Mouse (Mus musculus) hindbrain, embryonic 11.5 days (tissue): ENCODE data around the gene Mrpl53. TPM values are rescaled to one million over a fixed set of nuclear protein-coding genes. Genes with fewer than 3 reads are reported as not detected.

Source experiments
- ATAC-seq: fragments of 200-750 bp; cut with Nextera tagmentation; 2 replicates; pipeline ENCODE4 v1.8.0; 2017; ENCODE audit warnings: mild to moderate bottlenecking, moderate TSS enrichment, moderate library complexity; ENCODE audit not compliant: low FRiP score
- DNase-seq: peaks from one replicate; pipeline ENCODE4 v3.0.0-alpha.2; 2015; ENCODE audit warnings: low spot score
- H3K27ac ChIP-seq: fragments of 300-500 bp; sonication (generic); 2 replicates; pipeline ENCODE4 v1.5.1; 2014; ENCODE audit warnings: mild to moderate bottlenecking, low read depth, low read length
- H3K27me3 ChIP-seq: fragments of 300-500 bp; sonication (generic); 2 replicates; pipeline ENCODE4 v1.6.1; 2014; ENCODE audit warnings: mild to moderate bottlenecking, low read length, moderate library complexity, mixed read lengths; ENCODE audit not compliant: control insufficient read depth, insufficient read depth
- H3K36me3 ChIP-seq: fragments of 300-500 bp; sonication (generic); 2 replicates; pipeline ENCODE4 v1.6.1; 2014; ENCODE audit warnings: mild to moderate bottlenecking, low read length, moderate library complexity, mixed read lengths; ENCODE audit not compliant: control insufficient read depth, insufficient read depth
- H3K4me1 ChIP-seq: fragments of 300-500 bp; sonication (generic); replicated peaks from 2 replicates; pipeline ENCODE4 v1.6.1; 2014; ENCODE audit warnings: low read length, mixed read lengths; ENCODE audit not compliant: control insufficient read depth, insufficient read depth
- H3K4me2 ChIP-seq: fragments of 300-500 bp; sonication (generic); replicated peaks from 2 replicates; pipeline ENCODE4 v1.6.1; 2014; ENCODE audit warnings: mild to moderate bottlenecking, low read depth, low read length
- H3K4me3 ChIP-seq: fragments of 300-500 bp; sonication (generic); 2 replicates; pipeline ENCODE4 v1.5.1; 2014; ENCODE audit warnings: low read depth, low read length
- H3K9ac ChIP-seq: fragments of 300-500 bp; sonication (generic); 2 replicates; pipeline ENCODE4 v1.6.1; 2014; ENCODE audit warnings: low read depth, low read length
- H3K9me3 ChIP-seq: fragments of 300-500 bp; sonication (generic); 2 replicates; pipeline ENCODE4 v1.6.1; 2016; ENCODE audit warnings: low read length; ENCODE audit not compliant: control insufficient read depth
- WGBS: fragments of 180-500 bp; shearing (Covaris S2); extraction: QIAGEN DNeasy Blood & Tissue Kit; methylation state at CpG from one replicate; pipeline ENCODE4 v1.1.7; 2014; 5-methylcytosine and 5-hydroxymethylcytosine counted together
- polyA plus RNA-seq: library from polyadenylated mRNA; unstranded; fragments of >200 nt; fragmentation: Nextera tagmentation; extraction: Ambion mirVana; gene quantifications from 2 replicates; pipeline ENCODE4 v1.2.1, GENCODE M21; 2014

The Mrpl53 gene
- polyA plus RNA-seq, 1 experiment from 2014 or later = 127 TPM

- 3% methylated on average over 41 of the region's 41 CpGs for WGBS
- Histone ChIP-seq H3K9ac (peak overlapping the region; percentile 46), H3K36me3 (0 out of 2 replicates have a peak, but pooled peaks cover 2% of the 10 kb centered on the region), H3K4me1 (peaks cover 11% of the 10 kb centered on the region), H3K4me2 (peak overlapping the region; percentile 59), H3K27ac (0 out of 2 replicates have a peak overlapping the region, but pooled peaks have one; percentile 20), H3K4me3 (peak overlapping the region; percentile 31), H3K27me3 (no peaks in the 10 kb centered on the region; the same call in 1 of the 2 replicates), H3K9me3 (no peaks in the 10 kb centered on the region)
- ATAC-seq (peak; percentile 6; the same call in 1 of the 2 replicates), DNase-seq (peak; percentile 41)
Observed at GRCm38 (mm10) chr6:83142211-83142731, 33.4 kb downstream of the Mrpl53 start.

GRCm38 (mm10) chr6:83142886-83143285, 34.0 kb downstream of the Mrpl53 start:
- peaks cover 11% of the 10 kb centered on the region for H3K4me1 ChIP-seq

GRCm38 (mm10) chr6:83145209-83145608, 36.4 kb downstream of the Mrpl53 start:
- Histone ChIP-seq H3K9ac (no peak overlapping the region), H3K4me3 (no peak overlapping the region), H3K27me3 (no peaks in the 10 kb centered on the region; the same call in 1 of the 2 replicates), H3K4me1 (peaks cover 8% of the 10 kb centered on the region), H3K36me3 (0 out of 2 replicates have a peak, but pooled peaks cover 2% of the 10 kb centered on the region), H3K9me3 (no peaks in the 10 kb centered on the region), H3K27ac (no peak overlapping the region), H3K4me2 (no peak overlapping the region)
- ATAC-seq (no peak), DNase-seq (no peak)
- WGBS = 89% methylated on average over 2 of the region's 2 CpGs

More at GRCm38 (mm10) chr6:83142886-83143285, 34.0 kb downstream of the Mrpl53 start:
- H3K27ac ChIP-seq = no peak overlapping the region
- no peak for DNase-seq
- no peaks in the 10 kb centered on the region for H3K9me3 ChIP-seq
- peak overlapping the region; percentile 59 for H3K4me2 ChIP-seq
- H3K27me3 ChIP-seq = no peaks in the 10 kb centered on the region; the same call in 1 of the 2 replicates
- no peak overlapping the region for H3K9ac ChIP-seq
- no peak overlapping the region for H3K4me3 ChIP-seq
- 0 out of 2 replicates have a peak, but pooled peaks cover 2% of the 10 kb centered on the region for H3K36me3 ChIP-seq
- 40% methylated on average over 11 of the region's 11 CpGs for WGBS
- ATAC-seq = no peak

- Histone ChIP-seq H3K4me1 (peaks cover 8% of the 10 kb centered on the region), H3K27me3 (no peaks in the 10 kb centered on the region; the same call in 1 of the 2 replicates), H3K9ac (no peak overlapping the region), H3K4me3 (no peak overlapping the region), H3K27ac (no peak overlapping the region), H3K9me3 (no peaks in the 10 kb centered on the region), H3K4me2 (no peak overlapping the region), H3K36me3 (0 out of 2 replicates have a peak, but pooled peaks cover 2% of the 10 kb centered on the region)
- DNase-seq (no peak), ATAC-seq (no peak)
- WGBS = 75% methylated on average over 9 of the region's 9 CpGs
Observed at GRCm38 (mm10) chr6:83145805-83146204, 37.0 kb downstream of the Mrpl53 start.

- Histone ChIP-seq H3K27me3 (no peaks in the 10 kb centered on the region), H3K4me3 (no peak overlapping the region), H3K36me3 (0 out of 2 replicates have a peak, but pooled peaks cover 2% of the 10 kb centered on the region), H3K4me2 (no peak overlapping the region), H3K27ac (no peak overlapping the region), H3K4me1 (peaks cover 5% of the 10 kb centered on the region), H3K9ac (no peak overlapping the region), H3K9me3 (no peaks in the 10 kb centered on the region)
- WGBS = 61% methylated on average over 7 of the region's 7 CpGs
- DNase-seq = no peak
- ATAC-seq = no peak
Observed at GRCm38 (mm10) chr6:83147280-83147679, 38.4 kb downstream of the Mrpl53 start.

- Histone ChIP-seq H3K9ac (no peak overlapping the region), H3K27ac (no peak overlapping the region), H3K4me2 (no peak overlapping the region), H3K27me3 (no peaks in the 10 kb centered on the region), H3K9me3 (no peaks in the 10 kb centered on the region), H3K4me1 (0 out of 2 replicates have a peak, but pooled peaks cover 8% of the 10 kb centered on the region), H3K36me3 (0 out of 2 replicates have a peak, but pooled peaks cover 2% of the 10 kb centered on the region), H3K4me3 (no peak overlapping the region)
- ATAC-seq = no peak
- no peak for DNase-seq
- WGBS = 24% methylated on average over 8 of the region's 8 CpGs
Observed at GRCm38 (mm10) chr6:83151721-83152120, 42.9 kb downstream of the Mrpl53 start.

GRCm38 (mm10) chr6:83153038-83153437, 44.2 kb downstream of the Mrpl53 start:
- H3K27me3 ChIP-seq = no peaks in the 10 kb centered on the region
- 92% methylated on average over 12 of the region's 12 CpGs for WGBS
- DNase-seq (no peak), ATAC-seq (no peak)
- no peak overlapping the region for H3K27ac ChIP-seq
- no peaks in the 10 kb centered on the region for H3K9me3 ChIP-seq
- H3K36me3 ChIP-seq = no peaks in the 10 kb centered on the region
- no peak overlapping the region for H3K4me3 ChIP-seq
- H3K4me1 ChIP-seq = 0 out of 2 replicates have a peak, but pooled peaks cover 8% of the 10 kb centered on the region
- no peak overlapping the region for H3K9ac ChIP-seq
- H3K4me2 ChIP-seq = no peak overlapping the region

- no peaks in the 10 kb centered on the region for H3K9me3 ChIP-seq
- 0 out of 2 replicates have a peak, but pooled peaks cover 8% of the 10 kb centered on the region for H3K4me1 ChIP-seq
- H3K4me3 ChIP-seq = no peak overlapping the region
- H3K27me3 ChIP-seq = no peaks in the 10 kb centered on the region
- WGBS = 74% methylated on average over 5 of the region's 5 CpGs
- H3K36me3 ChIP-seq = no peaks in the 10 kb centered on the region
- H3K4me2 ChIP-seq = no peak overlapping the region
- H3K9ac ChIP-seq = no peak overlapping the region
- DNase-seq = no peak
- no peak overlapping the region for H3K27ac ChIP-seq
- ATAC-seq = no peak
Observed at GRCm38 (mm10) chr6:83153485-83153884, 44.6 kb downstream of the Mrpl53 start.
